Mouse (Mus musculus) limb, embryonic 11.5 days (tissue): ENCODE data around the gene Zfp385c. TPM values are rescaled to one million over a fixed set of nuclear protein-coding genes. Genes with fewer than 3 reads are reported as not detected.
A peak's percentile ranks its signal among the peaks of the same experiment; 100 is the strongest.
"Not testable (repeated sequence)": the region's sequence is repeated elsewhere in the genome, so short reads cannot be mapped to it uniquely, and the experiment has no call there.

Experiments used
- ATAC-seq: fragments of 200-750 bp; cut with Nextera tagmentation; 2 replicates; pipeline ENCODE4 v1.8.0; 2017; ENCODE audit warnings: low read depth; ENCODE audit not compliant: insufficient number of reproducible peaks, low FRiP score, low TSS enrichment
- DNase-seq: peaks from one replicate; pipeline ENCODE4 v3.0.0-alpha.2; 2015; ENCODE audit warnings: low spot score
- H3K27ac ChIP-seq: fragments of 300-500 bp; sonication (generic); replicated peaks from 2 replicates; pipeline ENCODE4 v1.5.1; 2014; ENCODE audit warnings: low read depth, mild to moderate bottlenecking, low read length
- H3K27me3 ChIP-seq: fragments of 300-500 bp; sonication (generic); 2 replicates; pipeline ENCODE4 v1.6.1; 2014; ENCODE audit warnings: mild to moderate bottlenecking, low read length, mixed read lengths; ENCODE audit not compliant: control insufficient read depth, insufficient read depth
- H3K36me3 ChIP-seq: fragments of 300-500 bp; sonication (generic); 2 replicates; pipeline ENCODE4 v1.6.1; 2014; ENCODE audit warnings: mild to moderate bottlenecking, low read length, moderate library complexity, mixed read lengths; ENCODE audit not compliant: control insufficient read depth, insufficient read depth
- H3K4me1 ChIP-seq: fragments of 300-500 bp; sonication (generic); 2 replicates; pipeline ENCODE4 v1.6.1; 2014; ENCODE audit warnings: low read length, mixed read lengths; ENCODE audit not compliant: control insufficient read depth, insufficient read depth
- H3K4me2 ChIP-seq: fragments of 300-500 bp; sonication (generic); 2 replicates; pipeline ENCODE4 v1.6.1; 2014; ENCODE audit warnings: low read depth, mild to moderate bottlenecking, moderate library complexity; ENCODE audit not compliant: severe bottlenecking
- H3K4me3 ChIP-seq: fragments of 300-500 bp; sonication (generic); 2 replicates; pipeline ENCODE4 v1.5.1; 2014; ENCODE audit warnings: low read depth, low read length
- H3K9ac ChIP-seq: fragments of 300-500 bp; sonication (generic); 2 replicates; pipeline ENCODE4 v1.6.1; 2014; ENCODE audit warnings: mild to moderate bottlenecking, low read length
- H3K9me3 ChIP-seq: fragments of 300-500 bp; sonication (generic); 2 replicates; pipeline ENCODE4 v1.6.1; 2016; ENCODE audit warnings: low read length; ENCODE audit not compliant: control insufficient read depth
- WGBS: fragments of 180-500 bp; shearing (Covaris S2); extraction: QIAGEN DNeasy Blood & Tissue Kit; methylation state at CpG from one replicate; pipeline ENCODE4 v1.1.7; 2014; 5-methylcytosine and 5-hydroxymethylcytosine counted together
- polyA plus RNA-seq: library from polyadenylated mRNA; unstranded; fragments of >200 nt; fragmentation: Nextera tagmentation; extraction: Ambion mirVana; gene quantifications from 2 replicates; pipeline ENCODE4 v1.2.1, GENCODE M21; 2014

The Zfp385c gene
- polyA plus RNA-seq, 1 experiment from 2014 or later: 0.19 TPM

- ATAC-seq (no peak), DNase-seq (peak; percentile 63)
- Histone ChIP-seq H3K9me3 (no peaks in the 10 kb centered on the region), H3K4me1 (0 out of 2 replicates have a peak, but pooled peaks cover 3% of the 10 kb centered on the region), H3K27me3 (no peaks in the 10 kb centered on the region), H3K36me3 (no peaks in the 10 kb centered on the region), H3K4me3 (peak overlapping the region; percentile 15), H3K27ac (no peak overlapping the region), H3K4me2 (peak overlapping the region; percentile 41), H3K9ac (peak overlapping the region; percentile 58)
- WGBS: 5% methylated on average over 23 of the region's 23 CpGs
These were observed 19.1 kb downstream of the Zfp385c start for GRCm38 (mm10) chr11:100673169-100673568.

- Histone ChIP-seq H3K27ac (no peak overlapping the region), H3K27me3 (no peaks in the 10 kb centered on the region), H3K4me1 (0 out of 2 replicates have a peak, but pooled peaks cover 3% of the 10 kb centered on the region), H3K9me3 (no peaks in the 10 kb centered on the region), H3K36me3 (no peaks in the 10 kb centered on the region), H3K4me3 (no peak overlapping the region), H3K4me2 (no peak overlapping the region), H3K9ac (no peak overlapping the region)
- ATAC-seq (no peak), DNase-seq (no peak)
- WGBS: 62% methylated on average over 2 of the region's 2 CpGs
These were observed 20.3 kb downstream of the Zfp385c start for GRCm38 (mm10) chr11:100671956-100672355.

- 82% methylated on average over 1 of the region's 1 CpGs for WGBS
- DNase-seq (no peak), ATAC-seq (no peak)
- Histone ChIP-seq H3K9me3 (no peaks in the 10 kb centered on the region), H3K27ac (no peak overlapping the region), H3K4me2 (no peak overlapping the region), H3K27me3 (no peaks in the 10 kb centered on the region), H3K4me1 (0 out of 2 replicates have a peak, but pooled peaks cover 3% of the 10 kb centered on the region), H3K36me3 (no peaks in the 10 kb centered on the region), H3K4me3 (no peak overlapping the region), H3K9ac (no peak overlapping the region)
These were observed 21.2 kb downstream of the Zfp385c start for GRCm38 (mm10) chr11:100671049-100671448.

GRCm38 (mm10) chr11:100659806-100660205 lies 32.4 kb downstream of the Zfp385c start:
- no peaks in the 10 kb centered on the region for H3K36me3 ChIP-seq
- no peak overlapping the region for H3K27ac ChIP-seq
- ATAC-seq (no peak), DNase-seq (no peak)
- no peaks in the 10 kb centered on the region for H3K27me3 ChIP-seq
- no peak overlapping the region for H3K4me3 ChIP-seq
- H3K9me3 ChIP-seq: no peaks in the 10 kb centered on the region
- H3K9ac ChIP-seq: no peak overlapping the region
- H3K4me2 ChIP-seq: no peak overlapping the region
- no peaks in the 10 kb centered on the region for H3K4me1 ChIP-seq
- 79% methylated on average over 10 of the region's 10 CpGs for WGBS

GRCm38 (mm10) chr11:100656458-100656857 lies 35.8 kb downstream of the Zfp385c start:
- DNase-seq (no peak), ATAC-seq (no peak)
- H3K4me3 ChIP-seq: no peak overlapping the region
- no peak overlapping the region for H3K4me2 ChIP-seq
- H3K36me3 ChIP-seq: no peaks in the 10 kb centered on the region
- H3K27me3 ChIP-seq: no peaks in the 10 kb centered on the region; the same call in 1 of the 2 replicates
- no peak overlapping the region for H3K27ac ChIP-seq
- no peak overlapping the region for H3K9ac ChIP-seq
- H3K4me1 ChIP-seq: no peaks in the 10 kb centered on the region
- 14% methylated on average over 6 of the region's 6 CpGs for WGBS
- H3K9me3 ChIP-seq: no peaks in the 10 kb centered on the region

GRCm38 (mm10) chr11:100655589-100655988 lies 36.7 kb downstream of the Zfp385c start:
- not testable (repeated sequence) for H3K4me2 ChIP-seq, H3K9ac ChIP-seq, H3K9me3 ChIP-seq, H3K4me3 ChIP-seq, H3K27ac ChIP-seq, H3K27me3 ChIP-seq, H3K4me1 ChIP-seq, H3K36me3 ChIP-seq, ATAC-seq, DNase-seq
- WGBS: 48% methylated on average over 2 of the region's 3 CpGs

GRCm38 (mm10) chr11:100651748-100652147 lies 40.5 kb downstream of the Zfp385c start:
- Histone ChIP-seq H3K9me3 (no peaks in the 10 kb centered on the region), H3K9ac (no peak overlapping the region), H3K4me3 (no peak overlapping the region), H3K36me3 (no peaks in the 10 kb centered on the region), H3K27ac (no peak overlapping the region), H3K27me3 (peaks cover 15% of the 10 kb centered on the region), H3K4me2 (no peak overlapping the region), H3K4me1 (no peaks in the 10 kb centered on the region)
- ATAC-seq (no peak), DNase-seq (no peak)
- 28% methylated on average over 3 of the region's 3 CpGs for WGBS

GRCm38 (mm10) chr11:100651205-100651604 lies 41.0 kb downstream of the Zfp385c start:
- Histone ChIP-seq H3K27me3 (peaks cover 15% of the 10 kb centered on the region), H3K9me3 (no peaks in the 10 kb centered on the region)
- no peak for ATAC-seq

GRCm38 (mm10) chr11:100648405-100648804 lies 43.9 kb downstream of the Zfp385c start:
- DNase-seq (no peak), ATAC-seq (no peak)
- Histone ChIP-seq H3K36me3 (no peaks in the 10 kb centered on the region), H3K9ac (no peak overlapping the region), H3K4me1 (no peaks in the 10 kb centered on the region), H3K27me3 (peaks cover 15% of the 10 kb centered on the region), H3K27ac (no peak overlapping the region), H3K9me3 (no peaks in the 10 kb centered on the region), H3K4me3 (no peak overlapping the region), H3K4me2 (no peak overlapping the region)
- WGBS: 86% methylated on average over 8 of the region's 8 CpGs

More at GRCm38 (mm10) chr11:100651205-100651604, 41.0 kb downstream of the Zfp385c start:
- Histone ChIP-seq H3K4me1 (no peaks in the 10 kb centered on the region), H3K4me2 (no peak overlapping the region), H3K27ac (no peak overlapping the region), H3K36me3 (no peaks in the 10 kb centered on the region), H3K9ac (no peak overlapping the region), H3K4me3 (no peak overlapping the region)
- DNase-seq: no peak
- WGBS: 13% methylated on average over 8 of the region's 8 CpGs
